In the genomic region with DNA sequence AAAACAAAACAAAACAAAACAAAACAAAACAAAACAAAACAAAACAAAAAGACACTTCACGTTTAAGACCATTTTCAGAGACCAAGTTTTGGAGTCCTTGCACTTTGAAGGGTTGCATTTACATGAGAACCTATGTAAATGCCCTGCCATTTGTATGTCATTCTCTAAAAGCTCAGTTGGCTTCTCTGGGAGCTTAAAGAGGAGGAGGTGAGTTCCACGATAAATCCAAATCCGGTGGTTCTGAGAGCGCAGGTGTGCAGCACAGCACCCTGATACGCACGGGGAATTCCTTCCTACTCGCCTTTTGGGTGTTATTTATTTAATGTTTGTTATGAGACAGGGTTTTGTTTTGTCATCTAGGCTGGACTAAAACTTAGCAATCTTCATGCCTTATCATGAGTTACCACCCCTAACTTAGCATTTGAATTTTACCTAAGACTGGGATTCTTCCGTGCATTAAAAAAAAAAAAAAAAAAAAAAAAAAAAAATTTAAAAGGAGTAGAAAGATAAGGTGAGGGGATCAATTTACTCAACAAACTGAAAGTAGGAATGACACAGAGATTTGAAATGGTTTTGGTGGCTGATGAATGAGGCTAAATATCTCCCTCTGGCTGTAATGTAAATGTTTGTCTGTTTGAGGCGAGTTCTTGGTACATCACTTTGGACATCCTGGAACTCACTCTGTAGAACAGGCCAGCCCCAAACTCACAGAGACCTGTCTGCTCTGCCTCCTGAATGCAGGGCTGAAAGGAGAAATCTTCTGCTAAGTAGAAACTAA, we compare ENCODE assay signal across 16 mouse cellular contexts.
"Had no signal": no experiment of that assay in that cellular context is flagged by ENCODE, and none has a peak within 500 bp of the region (broad histone marks: within the 10 kb centered on the region; RNA-seq: fewer than 3 reads in every experiment).

No protein-coding gene starts in this region.

- H3K27me3 ChIP-seq: limb, embryonic 15.5 days; stomach, embryonic 15.5 days had no signal

- H3K9me3 ChIP-seq: limb, embryonic 12.5 days; limb, embryonic 15.5 days; stomach, embryonic 15.5 days had no signal

- H3K27ac ChIP-seq: left cerebral cortex, adult 2 months; limb, embryonic 12.5 days; limb, embryonic 15.5 days; liver, embryonic 14.5 days; macrophage; stomach, embryonic 15.5 days had no signal

- H3K36me3 ChIP-seq: limb, embryonic 12.5 days; limb, embryonic 15.5 days; stomach, embryonic 15.5 days had no signal

- H3K9ac ChIP-seq: limb, embryonic 12.5 days; limb, embryonic 15.5 days; liver, embryonic 14.5 days; liver, postnatal 0 days; lung, embryonic 14.5 days; stomach, embryonic 15.5 days had no signal

- H3K4me2 ChIP-seq: limb, embryonic 12.5 days; limb, embryonic 15.5 days; liver, embryonic 11.5 days; lung, embryonic 14.5 days; stomach, embryonic 15.5 days had no signal

- ATAC-seq: liver, postnatal 0 days; lung, postnatal 0 days had no signal

- H3K4me1 ChIP-seq: stomach, embryonic 15.5 days had no signal

- H3K4me3 ChIP-seq: left cerebral cortex, adult 2 months; limb, embryonic 12.5 days; limb, embryonic 15.5 days; stomach, embryonic 15.5 days had no signal

- DNase-seq: kidney, adult 8-10 months; kidney, postnatal 14 days; kidney, postnatal 4 days; layer of hippocampus, postnatal 36 days; liver, postnatal 0 days; lung, embryonic 14.5 days; midbrain, embryonic 14.5 days; thymus, postnatal 25 days had no signal
